1 mouse cellular context compared by ENCODE assay signal in genomic region chr5:30869405-30870130, GRCm38 (mm10).
A peak's percentile ranks its signal among the peaks of the same experiment; 100 is the strongest.
TF ChIP-seq lines count a peak whose summit lies in the region.

No protein-coding gene starts in this region.

TF ChIP-seq in CH12.LX, 34 proteins besides CTCF, POLR2A, EP300 and RAD21:
- 0 out of 2 replicates have a peak, but pooled peaks have one; percentile 57 for TF ChIP-seq CHD1 (IDR thresholded peaks at IDR 0.05; ENCODE audit: low read depth, low read length)
- TF ChIP-seq ZC3H11A (IDR thresholded peaks at IDR 0.05; ENCODE audit: low read depth, low read length): no peak
- no peak for TF ChIP-seq MEF2A (IDR thresholded peaks at IDR 0.05; ENCODE audit: borderline replicate concordance, low read depth, low read length)
- no peak for TF ChIP-seq USF1 (IDR thresholded peaks at IDR 0.05; ENCODE audit: low read depth, low read length)
- TF ChIP-seq HCFC1 (IDR thresholded peaks at IDR 0.05; ENCODE audit: low read depth, low read length): peak; percentile 98
- peak; percentile 50 for TF ChIP-seq IRF4 (IDR thresholded peaks at IDR 0.05; ENCODE audit: low read depth, low read length)
- peak; percentile 51 for TF ChIP-seq CHD2 (IDR thresholded peaks at IDR 0.05; ENCODE audit: low read length)
- no peak for TF ChIP-seq SMC3 (IDR thresholded peaks at IDR 0.05; ENCODE audit: low read depth, low read length)
- peak; percentile 83; the same call in 1 of the 2 replicates for TF ChIP-seq KAT2A (IDR thresholded peaks at IDR 0.05; ENCODE audit: insufficient replicate concordance, low read length)
- no peak; the same call in 1 of the 2 replicates for TF ChIP-seq GABPA (IDR thresholded peaks at IDR 0.05; ENCODE audit: insufficient replicate concordance, low read depth, low read length)
- TF ChIP-seq JUND (conservative IDR thresholded peaks at IDR 0.05; ENCODE audit: low read depth, low read length): no peak
- TF ChIP-seq NRF1 (IDR thresholded peaks at IDR 0.05; ENCODE audit: low read depth, low read length): peak; percentile 68
- TF ChIP-seq UBTF (IDR thresholded peaks at IDR 0.05; ENCODE audit: low read depth, low read length): 0 out of 2 replicates have a peak, but pooled peaks have one; percentile 54
- 0 out of 2 replicates have a peak, but pooled peaks have one; percentile 35 for TF ChIP-seq TBP (conservative IDR thresholded peaks at IDR 0.05; ENCODE audit: low read depth, low read length)
- TF ChIP-seq MYC (IDR thresholded peaks at IDR 0.05; ENCODE audit: low read depth, low read length): 0 out of 2 replicates have a peak, but pooled peaks have one; percentile 45
- 0 out of 2 replicates have a peak, but pooled peaks have one; percentile 69 for TF ChIP-seq MAZ (IDR thresholded peaks at IDR 0.05; ENCODE audit: low read depth, low read length)
- TF ChIP-seq ZMIZ1 (IDR thresholded peaks at IDR 0.05; ENCODE audit: low read depth, low read length): peak; percentile 86; the same call in 1 of the 2 replicates
- no peak for TF ChIP-seq PAX5 (IDR thresholded peaks at IDR 0.05; ENCODE audit: low read length)
- TF ChIP-seq ELF1 (IDR thresholded peaks at IDR 0.05; ENCODE audit: low read depth, low read length): no peak; the same call in 1 of the 2 replicates
- no peak; the same call in 1 of the 2 replicates for TF ChIP-seq ETS1 (conservative IDR thresholded peaks at IDR 0.05; ENCODE audit: low read depth, low read length)
- peak; percentile 42; the same call in 1 of the 2 replicates for TF ChIP-seq POLR2AphosphoS2 (IDR thresholded peaks at IDR 0.05; ENCODE audit: low read depth, low read length)
- no peak for TF ChIP-seq RCOR1 (conservative IDR thresholded peaks at IDR 0.05; ENCODE audit: low read depth, low read length)
- TF ChIP-seq ZNF384 (IDR thresholded peaks at IDR 0.05; ENCODE audit: low read depth, low read length): no peak
- TF ChIP-seq USF2 (conservative IDR thresholded peaks at IDR 0.05; ENCODE audit: low read depth, low read length): no peak
- peak; percentile 20; the same call in 1 of the 2 replicates for TF ChIP-seq BHLHE40 (IDR thresholded peaks at IDR 0.05; ENCODE audit: low read depth, low read length)
- 0 out of 2 replicates have a peak, but pooled peaks have one; percentile 66 for TF ChIP-seq E2F4 (IDR thresholded peaks at IDR 0.05; ENCODE audit: insufficient replicate concordance, low read depth, low read length)
- TF ChIP-seq JUN (IDR thresholded peaks at IDR 0.05; ENCODE audit: insufficient read depth, low read depth, low read length): no peak
- TF ChIP-seq MAFK (IDR thresholded peaks at IDR 0.05; ENCODE audit: insufficient replicate concordance, low read length): no peak
- peak; percentile 86 for TF ChIP-seq SIN3A (IDR thresholded peaks at IDR 0.05; ENCODE audit: low read length)
- TF ChIP-seq MXI1 (IDR thresholded peaks at IDR 0.05; ENCODE audit: low read depth, low read length): peak; percentile 67
- TF ChIP-seq TCF12 (IDR thresholded peaks at IDR 0.05; ENCODE audit: low read depth, low read length): peak; percentile 92
- no peak for TF ChIP-seq ZKSCAN1 (IDR thresholded peaks at IDR 0.05; ENCODE audit: borderline replicate concordance, low read depth, low read length)
- TF ChIP-seq NELFE (IDR thresholded peaks at IDR 0.05; ENCODE audit: low read depth, low read length): peak; percentile 81
